Mouse (Mus musculus): ENCODE measurements around the gene Tmem107.
"Not testable (repeated sequence)": the region's sequence is repeated elsewhere in the genome, so short reads cannot be mapped to it uniquely, and the experiment has no call there.

Gene Tmem107

DNA sequence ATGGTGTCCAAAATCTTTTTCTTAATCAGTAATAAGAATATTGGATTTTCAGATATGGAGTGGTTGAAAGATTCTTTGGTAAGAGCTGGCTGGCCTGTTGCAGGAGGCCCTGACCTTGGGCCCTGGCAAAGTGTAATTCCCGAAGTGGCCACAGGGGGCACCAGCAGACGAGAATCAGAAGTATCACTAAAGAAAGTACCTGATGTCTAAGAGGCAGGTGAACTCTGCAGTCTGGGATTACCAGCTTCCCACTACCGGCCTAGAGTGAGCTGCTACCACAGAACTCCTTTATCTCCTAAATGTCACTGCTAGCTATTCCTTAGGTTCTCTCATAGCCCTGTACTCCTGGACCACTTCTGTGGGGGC lies 21.8 kb downstream of the Tmem107 start:
- DNase-seq (ENCODE audit: low read depth in 1 of 2, low spot score in 2 of 2) = peak in 1 of 2 experiments; percentile 83

- DNase-seq (ENCODE audit: low read depth in 1 of 2, low spot score in 2 of 2) = no peak
Observed at GRCm38 (mm10) chr11:69092871-69093270, 22.3 kb downstream of the Tmem107 start.

- DNase-seq (ENCODE audit: low read depth in 1 of 2, low spot score in 2 of 2) = not testable (repeated sequence)
Observed at GRCm38 (mm10) chr11:69093856-69094255, 23.2 kb downstream of the Tmem107 start.

DNA sequence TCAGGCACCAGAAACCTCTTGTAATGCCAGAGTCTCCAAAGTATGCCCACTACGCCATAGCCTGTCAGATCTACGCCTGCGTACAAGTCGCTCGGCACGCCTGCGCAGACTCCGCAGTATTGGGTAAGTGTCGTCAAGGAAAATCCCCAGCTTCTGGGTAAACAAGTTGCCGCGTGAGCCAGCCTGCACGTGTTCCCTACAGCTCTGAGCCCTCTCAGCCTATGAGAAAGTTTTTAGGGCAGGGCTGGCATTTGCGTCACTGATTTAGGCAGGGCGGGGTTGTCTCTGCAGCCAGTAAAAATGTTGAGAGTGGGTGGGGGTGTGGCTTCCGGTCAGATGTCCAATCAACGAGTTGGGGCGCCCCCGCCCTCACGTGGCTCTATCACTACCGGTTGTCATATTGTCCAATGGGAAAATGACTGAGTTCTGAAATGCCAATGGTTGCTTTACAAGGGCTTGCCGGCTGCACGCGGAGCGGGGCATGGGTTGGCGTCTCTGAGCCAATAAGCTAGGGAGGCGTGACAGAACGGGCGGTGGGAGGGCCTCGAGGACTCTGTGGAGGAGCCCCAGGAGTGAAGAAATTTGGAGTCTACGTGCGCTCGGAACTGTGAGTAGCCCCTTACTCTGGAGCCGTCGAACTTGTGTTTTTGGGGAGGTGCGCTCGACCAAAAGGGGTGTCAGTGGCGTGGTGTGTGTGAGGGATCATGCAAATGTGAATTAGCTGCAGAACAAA lies 24.3 kb downstream of the Tmem107 start, which contains the start of gene Per1:
TSS of gene Per1 (plus strand) at position 521 of the 733 bp plus-strand sequence.
- DNase-seq (ENCODE audit: low read depth in 1 of 2, low spot score in 2 of 2) = peak; percentile 98 to 100

GRCm38 (mm10) chr11:69095511-69096231 lies 25.1 kb downstream of the Tmem107 start:
- peak in 1 of 2 experiments; percentile 69 for DNase-seq (ENCODE audit: low read depth in 1 of 2, low spot score in 2 of 2)

- DNase-seq (ENCODE audit: low read depth in 1 of 2, low spot score in 2 of 2) = no peak
Observed at GRCm38 (mm10) chr11:69096360-69096986, 25.9 kb downstream of the Tmem107 start.

GRCm38 (mm10) chr11:69096987-69097900 lies 26.6 kb downstream of the Tmem107 start:
- DNase-seq (ENCODE audit: low read depth in 1 of 2, low spot score in 2 of 2) = peak; percentile 98 to 99

DNA sequence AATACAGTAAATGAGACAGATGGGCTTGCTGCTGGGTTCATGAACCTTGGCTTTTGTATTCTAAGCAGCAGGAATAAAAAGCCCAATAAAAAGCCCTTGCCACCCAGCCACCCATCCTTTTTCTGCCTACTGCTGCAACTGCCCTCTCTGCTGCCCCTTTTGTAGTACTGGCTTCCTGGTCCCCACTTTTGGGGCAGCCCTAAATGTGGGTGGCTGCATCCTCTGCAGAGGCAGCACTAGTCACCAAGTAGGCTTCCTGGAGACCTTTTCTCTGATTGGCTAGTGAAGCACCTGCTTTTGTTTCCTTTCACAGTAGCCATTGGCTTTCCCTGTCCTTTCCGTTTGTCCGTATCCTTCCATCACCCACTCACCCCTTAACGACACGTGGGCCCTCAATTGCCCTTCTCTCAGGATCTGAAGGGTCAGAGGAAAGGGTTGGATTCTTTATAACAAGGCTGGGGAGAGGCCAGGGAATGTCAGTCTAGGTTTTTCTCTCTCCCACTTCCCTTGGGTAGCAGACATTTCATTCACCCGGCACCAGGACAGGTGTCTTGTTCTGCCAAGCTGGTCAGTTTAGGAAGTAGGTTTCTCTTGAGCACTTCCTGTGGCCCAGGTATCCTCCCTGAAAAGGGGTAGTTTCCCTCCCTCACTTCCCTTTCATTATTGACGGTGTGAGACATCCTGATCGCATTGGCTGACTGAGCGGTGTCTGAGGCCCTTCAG lies 27.6 kb downstream of the Tmem107 start:
- no peak for DNase-seq (ENCODE audit: low read depth in 1 of 2, low spot score in 2 of 2)

DNA sequence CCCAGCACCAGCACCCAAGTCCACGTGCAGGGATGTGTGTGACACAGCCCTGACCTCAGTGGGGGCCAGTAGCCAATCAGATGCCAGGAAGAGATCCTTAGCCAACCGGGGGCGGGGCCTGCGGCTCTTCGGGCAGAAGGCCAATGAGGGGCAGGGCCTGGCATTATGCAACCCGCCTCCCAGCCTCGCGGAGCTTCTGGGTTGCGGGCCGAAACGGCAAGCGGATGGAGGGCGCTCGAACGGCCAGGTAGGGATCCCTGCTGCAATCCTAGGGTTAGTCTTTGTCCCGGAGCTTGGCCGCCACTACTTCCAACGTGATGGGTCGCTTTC lies 28.1 kb downstream of the Tmem107 start:
- peak; percentile 97 to 98 for DNase-seq (ENCODE audit: low read depth in 1 of 2, low spot score in 2 of 2)

GRCm38 (mm10) chr11:69099177-69099914 lies 28.7 kb downstream of the Tmem107 start:
- DNase-seq (ENCODE audit: low read depth in 1 of 2, low spot score in 2 of 2) = peak in 1 of 2 experiments; percentile 72

GRCm38 (mm10) chr11:69099915-69100345 lies 29.3 kb downstream of the Tmem107 start:
- DNase-seq (ENCODE audit: low read depth in 1 of 2, low spot score in 2 of 2) = peak in 1 of 2 experiments; percentile 90

DNA sequence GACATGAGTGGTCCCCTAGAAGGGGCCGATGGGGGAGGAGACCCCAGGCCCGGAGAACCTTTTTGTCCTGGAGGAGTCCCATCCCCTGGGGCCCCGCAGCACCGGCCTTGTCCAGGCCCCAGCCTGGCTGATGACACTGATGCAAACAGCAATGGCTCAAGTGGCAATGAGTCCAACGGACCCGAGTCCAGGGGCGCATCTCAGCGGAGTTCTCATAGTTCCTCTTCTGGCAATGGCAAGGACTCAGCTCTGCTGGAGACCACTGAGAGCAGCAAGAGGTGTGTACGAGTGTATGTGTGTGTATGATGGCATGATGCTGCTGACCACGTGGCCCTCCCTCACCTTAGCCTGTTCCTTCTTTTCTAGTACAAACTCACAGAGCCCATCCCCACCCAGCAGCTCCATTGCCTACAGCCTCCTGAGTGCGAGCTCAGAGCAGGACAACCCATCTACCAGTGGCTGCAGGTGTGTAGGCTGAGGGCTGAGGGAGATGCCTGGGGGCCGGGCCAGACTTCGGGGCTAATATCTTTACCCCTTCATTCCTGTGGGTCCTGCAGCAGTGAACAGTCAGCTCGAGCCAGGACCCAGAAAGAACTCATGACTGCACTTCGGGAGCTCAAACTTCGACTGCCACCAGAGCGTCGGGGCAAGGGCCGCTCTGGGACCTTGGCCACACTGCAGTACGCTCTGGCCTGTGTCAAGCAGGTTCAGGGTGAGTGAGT lies 30.2 kb downstream of the Tmem107 start:
- DNase-seq (ENCODE audit: low read depth in 1 of 2, low spot score in 2 of 2) = no peak

GRCm38 (mm10) chr11:69101604-69102402 lies 31.2 kb downstream of the Tmem107 start:
- no peak for DNase-seq (ENCODE audit: low read depth in 1 of 2, low spot score in 2 of 2)

GRCm38 (mm10) chr11:69102403-69102725 lies 31.8 kb downstream of the Tmem107 start:
- no peak for DNase-seq (ENCODE audit: low read depth in 1 of 2, low spot score in 2 of 2)

DNA sequence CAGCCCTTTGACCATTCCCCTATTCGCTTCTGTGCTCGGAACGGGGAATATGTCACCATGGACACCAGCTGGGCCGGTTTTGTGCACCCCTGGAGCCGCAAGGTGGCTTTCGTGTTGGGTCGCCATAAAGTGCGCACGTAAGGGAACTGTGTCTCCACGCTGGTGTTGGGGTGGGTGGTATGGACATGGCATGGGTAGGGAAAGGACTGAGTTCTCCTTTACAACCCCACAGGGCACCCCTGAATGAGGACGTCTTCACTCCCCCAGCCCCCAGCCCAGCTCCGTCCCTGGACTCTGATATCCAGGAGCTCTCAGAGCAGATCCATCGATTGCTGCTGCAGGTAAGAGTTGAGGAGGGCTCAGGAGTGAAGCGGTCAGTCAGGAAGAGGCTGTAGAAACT lies 32.5 kb downstream of the Tmem107 start:
- no peak for DNase-seq (ENCODE audit: low read depth in 1 of 2, low spot score in 2 of 2)

DNA sequence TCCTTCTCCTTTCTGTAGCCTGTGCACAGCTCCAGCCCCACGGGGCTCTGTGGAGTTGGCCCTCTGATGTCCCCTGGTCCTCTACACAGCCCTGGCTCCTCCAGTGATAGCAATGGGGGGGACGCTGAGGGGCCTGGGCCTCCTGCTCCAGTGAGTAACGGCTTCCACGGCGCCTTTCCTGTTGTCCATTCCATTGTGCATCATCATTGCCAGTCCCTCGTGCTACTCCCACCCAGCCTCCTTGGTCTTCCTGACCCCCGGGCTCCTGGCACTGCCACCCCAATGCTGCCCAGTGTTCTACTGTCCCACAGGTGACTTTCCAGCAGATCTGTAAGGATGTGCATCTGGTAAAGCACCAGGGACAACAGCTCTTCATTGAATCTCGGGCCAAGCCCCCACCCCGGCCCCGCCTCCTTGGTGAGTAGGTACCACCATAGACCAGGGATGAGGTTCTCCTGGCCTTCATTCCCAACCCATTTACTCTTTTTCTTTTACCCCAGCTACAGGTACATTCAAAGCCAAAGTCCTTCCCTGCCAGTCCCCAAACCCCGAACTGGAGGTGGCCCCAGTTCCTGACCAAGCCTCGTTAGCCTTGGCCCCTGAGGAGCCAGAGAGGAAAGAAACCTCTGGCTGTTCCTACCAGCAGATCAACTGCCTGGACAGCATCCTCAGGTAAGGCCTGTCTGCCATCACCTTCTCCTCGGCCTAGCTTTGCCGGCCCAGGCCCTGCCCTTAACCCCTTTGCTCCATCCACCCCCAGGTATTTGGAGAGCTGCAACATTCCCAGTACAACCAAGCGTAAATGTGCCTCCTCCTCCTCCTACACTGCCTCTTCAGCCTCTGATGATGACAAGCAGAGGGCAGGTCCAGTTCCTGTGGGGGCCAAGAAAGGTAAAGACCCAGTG lies 33.2 kb downstream of the Tmem107 start:
- DNase-seq (ENCODE audit: low read depth in 1 of 2, low spot score in 2 of 2) = no peak

DNA sequence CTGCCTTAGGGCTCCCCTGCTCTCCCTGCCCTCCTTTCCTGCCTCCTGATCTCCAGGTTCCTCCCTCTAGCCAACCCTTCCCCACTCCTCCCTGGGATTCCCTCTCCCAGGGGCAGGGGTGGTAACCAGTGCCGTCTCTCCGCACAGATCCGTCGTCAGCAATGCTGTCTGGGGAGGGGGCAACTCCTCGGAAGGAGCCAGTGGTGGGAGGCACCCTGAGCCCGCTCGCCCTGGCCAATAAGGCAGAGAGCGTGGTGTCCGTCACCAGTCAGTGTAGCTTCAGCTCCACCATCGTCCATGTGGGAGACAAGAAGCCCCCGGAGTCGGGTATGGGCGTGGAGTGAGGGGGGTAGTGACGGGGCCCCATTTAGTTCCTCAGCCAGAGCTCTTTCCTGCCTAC lies 33.9 kb downstream of the Tmem107 start:
- DNase-seq (ENCODE audit: low read depth in 1 of 2, low spot score in 2 of 2) = no peak
